Mouse (Mus musculus): Measurements from ENCODE around the gene Urad. TPM values are rescaled to one million over a fixed set of nuclear protein-coding genes. Genes with fewer than 3 reads are reported as not detected.

The Urad gene
- polyA plus RNA-seq (2015; fragmentation: Nextera tagmentation; extraction: Ambion mirVana): not detected in 2 replicates

DNA sequence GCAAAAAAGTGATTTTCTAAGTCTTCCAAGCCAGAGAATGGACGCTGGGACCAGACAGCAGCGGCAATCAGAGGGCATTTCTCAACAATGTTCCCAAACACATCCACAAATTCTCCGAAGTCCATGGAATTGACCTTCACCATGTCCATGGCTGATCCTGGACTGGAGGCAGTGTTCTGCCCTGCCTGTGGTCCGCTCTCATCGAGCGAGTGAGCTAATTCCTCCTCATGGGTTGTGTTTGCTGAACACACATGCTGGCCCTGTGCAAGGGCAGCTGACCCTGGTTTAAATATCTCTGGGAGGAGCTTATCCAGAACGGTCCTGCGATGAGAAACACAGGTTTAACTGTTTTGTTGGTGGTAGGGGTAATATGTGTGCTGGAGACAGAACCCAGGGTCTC, at the start of gene Urad:
TSS of gene Urad (minus strand) at position 258 of the 400 bp plus-strand sequence.
- no peak within 1 kb of the TSS for H3K9ac ChIP-seq (replicated peaks; ENCODE audit: low read depth)
- H3K4me2 ChIP-seq (replicated peaks; ENCODE audit: low read depth, low read length): no peak within 1 kb of the TSS
- H3K36me3 ChIP-seq (ENCODE audit: insufficient read depth, low read length): no peaks in the 10 kb centered on the region
- H3K4me3 ChIP-seq (ENCODE audit: low read depth, low read length): no peak within 1 kb of the TSS
- no peak for ATAC-seq
- H3K27ac ChIP-seq (ENCODE audit: low read length): no peak within 1 kb of the TSS
- no peak for DNase-seq (ENCODE audit: low spot score)
- no peaks in the 10 kb centered on the region for H3K4me1 ChIP-seq (ENCODE audit: insufficient read depth, low read depth, low read length)
- TF ChIP-seq EP300 (IDR thresholded peaks at IDR 0.05) (no peak), CTCF (IDR thresholded peaks at IDR 0.05) (no peak)
- no peaks in the 10 kb centered on the region for H3K9me3 ChIP-seq (ENCODE audit: low read length)
- H3K27me3 ChIP-seq (replicated peaks; ENCODE audit: insufficient read depth, low read length): peaks cover 29% of the 10 kb centered on the region
- 50% methylated on average over 8 of the region's 8 CpGs for WGBS

DNA sequence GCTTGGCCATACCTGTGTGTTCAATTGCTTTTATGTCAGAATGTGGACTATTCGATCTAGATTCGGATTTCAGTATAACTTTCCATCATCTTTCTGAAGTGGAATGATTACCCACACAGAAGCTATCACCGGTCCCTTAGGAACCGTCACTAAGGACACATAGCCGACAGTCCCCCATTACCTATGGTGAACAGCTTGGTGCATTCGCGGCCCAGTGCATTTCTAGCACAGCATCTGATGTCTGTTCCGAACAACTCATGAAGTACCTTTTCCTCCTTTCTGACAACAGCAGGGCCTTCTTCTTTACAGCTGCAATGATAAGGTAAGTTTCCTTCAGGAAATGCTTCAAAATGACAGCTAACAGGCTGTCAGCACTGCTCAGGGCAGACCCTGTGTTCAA, 48.0 kb upstream of the Urad start:
- Histone ChIP-seq H3K27ac (ENCODE audit: low read length) (no peak overlapping the region), H3K9ac (replicated peaks; ENCODE audit: low read depth) (no peak overlapping the region), H3K4me1 (ENCODE audit: insufficient read depth, low read depth, low read length) (no peaks in the 10 kb centered on the region), H3K27me3 (replicated peaks; ENCODE audit: insufficient read depth, low read length) (no peaks in the 10 kb centered on the region), H3K36me3 (ENCODE audit: insufficient read depth, low read length) (no peaks in the 10 kb centered on the region), H3K4me3 (ENCODE audit: low read depth, low read length) (no peak overlapping the region), H3K4me2 (replicated peaks; ENCODE audit: low read depth, low read length) (no peak overlapping the region), H3K9me3 (ENCODE audit: low read length) (no peaks in the 10 kb centered on the region)
- no peak for ATAC-seq
- TF ChIP-seq EP300 (IDR thresholded peaks at IDR 0.05) (no peak), CTCF (IDR thresholded peaks at IDR 0.05) (no peak)
- 81% methylated on average over 8 of the region's 8 CpGs for WGBS
- DNase-seq (ENCODE audit: low spot score): no peak

DNA sequence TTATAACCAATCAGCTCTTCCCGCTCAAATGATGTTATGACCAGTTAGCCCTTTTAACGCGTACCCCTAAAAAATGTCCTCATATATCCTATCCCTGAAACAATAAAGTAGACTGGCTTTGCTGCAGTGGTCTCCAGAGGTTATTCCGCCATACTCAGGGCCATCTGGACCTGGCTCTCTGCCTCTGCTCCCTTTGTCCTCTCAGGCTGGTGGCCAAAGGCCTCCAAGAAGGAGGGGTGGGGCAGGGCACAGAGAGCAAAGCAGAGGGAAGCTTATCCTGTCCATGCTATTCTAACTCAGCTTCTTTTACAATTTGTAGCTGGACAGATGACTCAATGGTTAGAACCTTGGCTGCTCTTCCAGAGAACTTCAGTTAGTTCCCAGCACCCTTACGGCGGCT, 46.0 kb upstream of the Urad start:
- DNase-seq (ENCODE audit: low spot score) (no peak), ATAC-seq (no peak)
- no peaks in the 10 kb centered on the region for H3K27me3 ChIP-seq (replicated peaks; ENCODE audit: insufficient read depth, low read length)
- no peaks in the 10 kb centered on the region for H3K4me1 ChIP-seq (ENCODE audit: insufficient read depth, low read depth, low read length)
- no peak overlapping the region for H3K27ac ChIP-seq (ENCODE audit: low read length)
- H3K4me3 ChIP-seq (ENCODE audit: low read depth, low read length): no peak overlapping the region
- 96% methylated on average over 6 of the region's 6 CpGs for WGBS
- H3K9me3 ChIP-seq (ENCODE audit: low read length): no peaks in the 10 kb centered on the region
- H3K9ac ChIP-seq (replicated peaks; ENCODE audit: low read depth): no peak overlapping the region
- TF ChIP-seq EP300 (IDR thresholded peaks at IDR 0.05) (no peak), CTCF (IDR thresholded peaks at IDR 0.05) (no peak)
- no peak overlapping the region for H3K4me2 ChIP-seq (replicated peaks; ENCODE audit: low read depth, low read length)
- H3K36me3 ChIP-seq (ENCODE audit: insufficient read depth, low read length): no peaks in the 10 kb centered on the region

DNA sequence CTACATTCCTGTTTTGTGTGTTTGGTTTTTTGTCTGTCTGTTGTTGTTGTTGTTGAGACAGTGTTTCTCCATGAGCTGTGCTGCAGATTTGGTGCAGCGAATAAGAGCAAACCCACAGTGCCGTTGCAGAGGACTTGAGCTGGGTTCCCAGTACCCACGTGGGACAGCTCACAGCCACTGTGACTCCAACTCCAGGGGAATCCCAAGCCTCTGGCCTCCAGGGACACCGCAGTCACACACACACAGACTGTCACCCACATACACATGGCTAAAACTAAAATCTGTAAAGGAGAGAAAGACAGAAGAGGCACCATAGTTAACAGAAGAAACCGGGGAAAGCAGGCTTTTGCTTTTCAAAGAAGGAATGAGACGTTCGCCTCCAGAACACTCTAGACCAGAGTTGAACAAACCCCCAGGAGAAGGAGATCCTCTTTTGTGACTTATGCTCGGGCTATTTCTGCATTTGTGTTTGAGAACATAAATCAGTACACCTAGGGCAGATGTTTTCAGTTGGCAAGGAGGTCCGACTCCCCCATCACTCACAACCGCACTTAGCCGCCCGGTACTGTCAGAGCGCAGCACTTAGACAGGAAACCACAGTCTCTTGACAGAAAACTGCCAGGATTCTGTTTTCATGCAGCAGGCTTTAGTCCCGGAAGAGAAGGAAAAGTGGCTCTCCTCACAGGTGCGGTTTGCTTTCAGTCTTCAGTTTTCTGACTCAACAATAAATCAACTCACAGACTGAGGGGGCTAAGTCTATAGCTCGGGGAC, 43.9 kb upstream of the Urad start:
- no peak for TF ChIP-seq EP300 (IDR thresholded peaks at IDR 0.05)
- TF ChIP-seq CTCF (IDR thresholded peaks at IDR 0.05): no peak
- Histone ChIP-seq H3K9me3 (ENCODE audit: low read length) (no peaks in the 10 kb centered on the region), H3K4me3 (ENCODE audit: low read depth, low read length) (no peak overlapping the region), H3K4me2 (replicated peaks; ENCODE audit: low read depth, low read length) (no peak overlapping the region), H3K9ac (replicated peaks; ENCODE audit: low read depth) (no peak overlapping the region), H3K27me3 (replicated peaks; ENCODE audit: insufficient read depth, low read length) (no peaks in the 10 kb centered on the region), H3K27ac (ENCODE audit: low read length) (no peak overlapping the region), H3K4me1 (ENCODE audit: insufficient read depth, low read depth, low read length) (no peaks in the 10 kb centered on the region), H3K36me3 (ENCODE audit: insufficient read depth, low read length) (no peaks in the 10 kb centered on the region)
- ATAC-seq: no peak
- WGBS: 41% methylated on average over 16 of the region's 16 CpGs
- no peak for DNase-seq (ENCODE audit: low spot score)

DNA sequence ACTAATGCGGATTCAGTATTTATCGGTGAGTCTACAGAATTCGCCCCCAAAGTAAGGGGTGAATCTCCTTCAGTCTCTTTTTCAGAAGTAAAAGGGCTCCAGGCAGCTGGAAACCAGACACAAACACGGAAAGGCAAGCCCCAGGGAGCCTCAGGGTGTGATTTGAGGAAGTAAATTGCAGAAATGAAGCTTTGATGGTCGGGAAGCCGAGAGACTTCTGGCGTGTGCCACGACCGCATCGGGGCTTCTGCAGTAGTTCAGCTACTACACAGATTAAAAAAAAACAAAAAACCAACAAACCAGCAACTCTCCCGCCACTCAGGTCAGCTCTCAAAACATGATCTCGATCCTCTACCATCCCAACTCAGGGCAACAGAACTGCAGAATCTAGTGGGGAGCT, 40.8 kb upstream of the Urad start:
- DNase-seq (ENCODE audit: low spot score) (peak; percentile 26), ATAC-seq (no peak)
- TF ChIP-seq CTCF (IDR thresholded peaks at IDR 0.05): no peak
- no peak for TF ChIP-seq EP300 (IDR thresholded peaks at IDR 0.05)
- no peak overlapping the region for H3K27ac ChIP-seq (ENCODE audit: low read length)
- no peaks in the 10 kb centered on the region for H3K9me3 ChIP-seq (ENCODE audit: low read length)
- no peak overlapping the region for H3K9ac ChIP-seq (replicated peaks; ENCODE audit: low read depth)
- no peak overlapping the region for H3K4me2 ChIP-seq (replicated peaks; ENCODE audit: low read depth, low read length)
- 65% methylated on average over 12 of the region's 12 CpGs for WGBS
- H3K4me3 ChIP-seq (ENCODE audit: low read depth, low read length): no peak overlapping the region
- H3K4me1 ChIP-seq (ENCODE audit: insufficient read depth, low read depth, low read length): no peaks in the 10 kb centered on the region
- no peaks in the 10 kb centered on the region for H3K27me3 ChIP-seq (replicated peaks; ENCODE audit: insufficient read depth, low read length)
- H3K36me3 ChIP-seq (ENCODE audit: insufficient read depth, low read length): no peaks in the 10 kb centered on the region

DNA sequence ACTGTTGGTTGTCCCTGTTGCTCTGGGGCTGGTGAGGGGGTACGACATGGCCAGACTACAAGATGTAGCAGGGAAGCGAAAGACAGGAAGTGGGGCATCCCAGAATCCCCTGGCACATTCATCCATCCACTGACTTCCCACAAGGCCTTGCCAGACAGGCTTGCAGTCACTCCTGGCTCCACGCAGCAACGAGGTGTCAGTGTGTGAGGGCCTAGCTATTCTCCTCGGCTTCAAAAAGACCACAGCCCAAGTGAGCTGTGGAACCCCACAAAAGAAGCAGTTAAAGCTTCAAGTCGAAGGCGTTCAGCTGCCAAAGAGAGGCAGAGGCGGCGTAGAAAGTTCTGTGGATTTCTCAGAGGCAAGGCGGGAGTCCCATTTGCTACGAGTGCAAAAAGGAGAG, 36.2 kb upstream of the Urad start:
- no peaks in the 10 kb centered on the region for H3K27me3 ChIP-seq (replicated peaks; ENCODE audit: insufficient read depth, low read length)
- no peaks in the 10 kb centered on the region for H3K9me3 ChIP-seq (ENCODE audit: low read length)
- ATAC-seq: no peak
- H3K36me3 ChIP-seq (ENCODE audit: insufficient read depth, low read length): no peaks in the 10 kb centered on the region
- H3K4me2 ChIP-seq (replicated peaks; ENCODE audit: low read depth, low read length): no peak overlapping the region
- no peak overlapping the region for H3K9ac ChIP-seq (replicated peaks; ENCODE audit: low read depth)
- H3K27ac ChIP-seq (ENCODE audit: low read length): no peak overlapping the region
- no peak for DNase-seq (ENCODE audit: low spot score)
- H3K4me3 ChIP-seq (ENCODE audit: low read depth, low read length): no peak overlapping the region
- TF ChIP-seq EP300 (IDR thresholded peaks at IDR 0.05) (no peak), CTCF (IDR thresholded peaks at IDR 0.05) (no peak)
- WGBS: 81% methylated on average over 11 of the region's 11 CpGs
- no peaks in the 10 kb centered on the region for H3K4me1 ChIP-seq (ENCODE audit: insufficient read depth, low read depth, low read length)
